Mouse (Mus musculus): ENCODE measurements around the gene Rasa1. TPM values are rescaled to one million over a fixed set of nuclear protein-coding genes. Genes with fewer than 3 reads are reported as not detected.

Rasa1 gene
- polyA plus RNA-seq (2015; fragmentation: Nextera tagmentation; extraction: Ambion mirVana) = 34.5 and 34.7 TPM in 2 replicates

- peaks cover 11% of the 10 kb centered on the region for H3K4me1 ChIP-seq
- H3K4me2 ChIP-seq = peak within 1 kb of the TSS; percentile 75
- no peaks in the 10 kb centered on the region for H3K9me3 ChIP-seq
- under 1% methylated on average over 73 of the region's 97 CpGs for WGBS
- peak; percentile 99 for ATAC-seq (ENCODE audit: extremely low read depth, insufficient number of reproducible peaks, low FRiP score, low TSS enrichment)
- no peaks in the 10 kb centered on the region for H3K36me3 ChIP-seq
- H3K27me3 ChIP-seq (replicated peaks) = no peaks in the 10 kb centered on the region
- H3K9ac ChIP-seq = peak within 1 kb of the TSS; percentile 99
- peak within 1 kb of the TSS; percentile 100 for H3K4me3 ChIP-seq
- peak within 1 kb of the TSS; percentile 99 for H3K27ac ChIP-seq (replicated peaks)
These were observed at the start of gene Rasa1 for GRCm38 (mm10) chr13:85288843-85289713. Gene Rasa1, minus strand, starts transcription at chr13:85289130.

GRCm38 (mm10) chr13:85311547-85311946 lies 22.6 kb upstream of the Rasa1 start:
- Histone ChIP-seq H3K4me3 (no peak overlapping the region), H3K9ac (no peak overlapping the region), H3K4me1 (no peaks in the 10 kb centered on the region), H3K27me3 (replicated peaks) (no peaks in the 10 kb centered on the region), H3K36me3 (no peaks in the 10 kb centered on the region), H3K27ac (replicated peaks) (0 out of 2 replicates have a peak overlapping the region, but pooled peaks have one; percentile 12), H3K4me2 (no peak overlapping the region), H3K9me3 (no peaks in the 10 kb centered on the region)
- no peak for ATAC-seq (ENCODE audit: extremely low read depth, insufficient number of reproducible peaks, low FRiP score, low TSS enrichment)
- WGBS = 54% methylated on average over 2 of the region's 2 CpGs

- no peak; the same call in 1 of the 2 replicates for ATAC-seq (ENCODE audit: extremely low read depth, insufficient number of reproducible peaks, low FRiP score, low TSS enrichment)
- H3K4me1 ChIP-seq = no peaks in the 10 kb centered on the region
- no peaks in the 10 kb centered on the region for H3K36me3 ChIP-seq
- no peak overlapping the region for H3K4me3 ChIP-seq
- no peak overlapping the region for H3K9ac ChIP-seq
- WGBS = 43% methylated on average over 5 of the region's 5 CpGs
- no peaks in the 10 kb centered on the region for H3K27me3 ChIP-seq (replicated peaks)
- peak overlapping the region; percentile 24; the same call in 1 of the 2 replicates for H3K27ac ChIP-seq (replicated peaks)
- H3K4me2 ChIP-seq = no peak overlapping the region
- no peaks in the 10 kb centered on the region for H3K9me3 ChIP-seq
These were observed 22.0 kb upstream of the Rasa1 start for GRCm38 (mm10) chr13:85310968-85311367.

GRCm38 (mm10) chr13:85310483-85310882 lies 21.6 kb upstream of the Rasa1 start:
- no peaks in the 10 kb centered on the region for H3K27me3 ChIP-seq (replicated peaks)
- 74% methylated on average over 2 of the region's 2 CpGs for WGBS
- H3K9me3 ChIP-seq = no peaks in the 10 kb centered on the region
- no peaks in the 10 kb centered on the region for H3K36me3 ChIP-seq
- H3K4me2 ChIP-seq = no peak overlapping the region
- no peak overlapping the region for H3K27ac ChIP-seq (replicated peaks)
- no peak overlapping the region for H3K4me3 ChIP-seq
- no peak overlapping the region for H3K9ac ChIP-seq
- no peak for ATAC-seq (ENCODE audit: extremely low read depth, insufficient number of reproducible peaks, low FRiP score, low TSS enrichment)
- no peaks in the 10 kb centered on the region for H3K4me1 ChIP-seq

- no peak overlapping the region for H3K27ac ChIP-seq (replicated peaks)
- no peak overlapping the region for H3K9ac ChIP-seq
- no peak for ATAC-seq (ENCODE audit: extremely low read depth, insufficient number of reproducible peaks, low FRiP score, low TSS enrichment)
These were observed 17.1 kb upstream of the Rasa1 start for GRCm38 (mm10) chr13:85306039-85306438.

GRCm38 (mm10) chr13:85290651-85291050 lies 1.7 kb upstream of the Rasa1 start:
- peak overlapping the region; percentile 43 for H3K4me2 ChIP-seq
- no peaks in the 10 kb centered on the region for H3K9me3 ChIP-seq
- H3K9ac ChIP-seq = no peak overlapping the region
- H3K4me3 ChIP-seq = no peak overlapping the region
- H3K27me3 ChIP-seq (replicated peaks) = no peaks in the 10 kb centered on the region
- no peaks in the 10 kb centered on the region for H3K36me3 ChIP-seq
- 69% methylated on average over 1 of the region's 1 CpGs for WGBS
- H3K4me1 ChIP-seq = peaks cover 8% of the 10 kb centered on the region
- ATAC-seq (ENCODE audit: extremely low read depth, insufficient number of reproducible peaks, low FRiP score, low TSS enrichment) = no peak
- H3K27ac ChIP-seq (replicated peaks) = no peak overlapping the region

More at GRCm38 (mm10) chr13:85306039-85306438, 17.1 kb upstream of the Rasa1 start:
- Histone ChIP-seq H3K9me3 (no peaks in the 10 kb centered on the region), H3K36me3 (no peaks in the 10 kb centered on the region), H3K4me1 (no peaks in the 10 kb centered on the region), H3K4me2 (no peak overlapping the region), H3K4me3 (no peak overlapping the region), H3K27me3 (replicated peaks) (no peaks in the 10 kb centered on the region)

- peak overlapping the region; percentile 99 for H3K9ac ChIP-seq
- peak overlapping the region; percentile 75 for H3K4me2 ChIP-seq
- H3K4me3 ChIP-seq = peak overlapping the region; percentile 100
- no peaks in the 10 kb centered on the region for H3K9me3 ChIP-seq
- H3K36me3 ChIP-seq = no peaks in the 10 kb centered on the region
- H3K27me3 ChIP-seq (replicated peaks) = no peaks in the 10 kb centered on the region
- peak overlapping the region; percentile 99 for H3K27ac ChIP-seq (replicated peaks)
- peaks cover 11% of the 10 kb centered on the region for H3K4me1 ChIP-seq
- ATAC-seq (ENCODE audit: extremely low read depth, insufficient number of reproducible peaks, low FRiP score, low TSS enrichment) = 0 out of 2 replicates have a peak, but pooled peaks have one; percentile 5
- 3% methylated on average over 20 of the region's 35 CpGs for WGBS
These were observed 422 bp downstream of the Rasa1 start for GRCm38 (mm10) chr13:85288574-85288842.

- no peak for ATAC-seq (ENCODE audit: extremely low read depth, insufficient number of reproducible peaks, low FRiP score, low TSS enrichment)
- Histone ChIP-seq H3K27me3 (replicated peaks) (no peaks in the 10 kb centered on the region), H3K9ac (peak overlapping the region; percentile 99), H3K4me2 (peak overlapping the region; percentile 75), H3K27ac (replicated peaks) (peak overlapping the region; percentile 99), H3K4me3 (peak overlapping the region; percentile 100), H3K9me3 (no peaks in the 10 kb centered on the region), H3K4me1 (peaks cover 13% of the 10 kb centered on the region), H3K36me3 (no peaks in the 10 kb centered on the region)
- WGBS = under 1% methylated on average over 25 of the region's 25 CpGs
These were observed 905 bp downstream of the Rasa1 start for GRCm38 (mm10) chr13:85287876-85288573.

GRCm38 (mm10) chr13:85282626-85283025 lies 6.3 kb downstream of the Rasa1 start:
- no peak overlapping the region for H3K4me2 ChIP-seq
- no peaks in the 10 kb centered on the region for H3K27me3 ChIP-seq (replicated peaks)
- H3K9ac ChIP-seq = no peak overlapping the region
- ATAC-seq (ENCODE audit: extremely low read depth, insufficient number of reproducible peaks, low FRiP score, low TSS enrichment) = no peak
- peaks cover 28% of the 10 kb centered on the region for H3K4me1 ChIP-seq
- H3K9me3 ChIP-seq = no peaks in the 10 kb centered on the region
- 0 out of 2 replicates have a peak, but pooled peaks cover 4% of the 10 kb centered on the region for H3K36me3 ChIP-seq
- no peak overlapping the region for H3K4me3 ChIP-seq
- no peak overlapping the region for H3K27ac ChIP-seq (replicated peaks)

- ATAC-seq (ENCODE audit: extremely low read depth, insufficient number of reproducible peaks, low FRiP score, low TSS enrichment) = no peak
- H3K4me3 ChIP-seq = no peak overlapping the region
- H3K4me2 ChIP-seq = no peak overlapping the region
- H3K36me3 ChIP-seq = 0 out of 2 replicates have a peak, but pooled peaks cover 4% of the 10 kb centered on the region
- H3K9ac ChIP-seq = no peak overlapping the region
- H3K27me3 ChIP-seq (replicated peaks) = no peaks in the 10 kb centered on the region
- no peak overlapping the region for H3K27ac ChIP-seq (replicated peaks)
- H3K9me3 ChIP-seq = no peaks in the 10 kb centered on the region
- H3K4me1 ChIP-seq = peaks cover 26% of the 10 kb centered on the region
These were observed 10.0 kb downstream of the Rasa1 start for GRCm38 (mm10) chr13:85278951-85279350.

GRCm38 (mm10) chr13:85274572-85274971 lies 14.4 kb downstream of the Rasa1 start:
- ATAC-seq (ENCODE audit: extremely low read depth, insufficient number of reproducible peaks, low FRiP score, low TSS enrichment) = peak; percentile 19
- H3K36me3 ChIP-seq = no peaks in the 10 kb centered on the region
- no peaks in the 10 kb centered on the region for H3K9me3 ChIP-seq

More at GRCm38 (mm10) chr13:85274572-85274971, 14.4 kb downstream of the Rasa1 start:
- Histone ChIP-seq H3K9ac (no peak overlapping the region), H3K4me2 (no peak overlapping the region), H3K27ac (replicated peaks) (no peak overlapping the region), H3K4me1 (peaks cover 18% of the 10 kb centered on the region), H3K4me3 (no peak overlapping the region), H3K27me3 (replicated peaks) (no peaks in the 10 kb centered on the region)
- WGBS = 87% methylated on average over 1 of the region's 1 CpGs
